Mouse (Mus musculus) lung, adult 2 months (tissue): ENCODE data around the gene Agpat4.

Experiments
- CTCF ChIP-seq: fragments of 200-500 bp; IDR thresholded peaks from 2 replicates; pipeline ENCODE4 v1.5.1; 2011; ENCODE audit warnings: mild to moderate bottlenecking, low read length, control low read depth; ENCODE audit not compliant: insufficient read depth
- POLR2A ChIP-seq: fragments of 200-500 bp; IDR thresholded peaks from 2 replicates; pipeline ENCODE4 v1.6.1; 2011; ENCODE audit warnings: low read depth, mild to moderate bottlenecking, control low read depth, low read length, borderline replicate concordance; ENCODE audit errors: extremely low read depth

- TF ChIP-seq CTCF (no peak), POLR2A (no peak)
Measured at GRCm38 (mm10) chr17:12256142-12256541, 137.6 kb downstream of the Agpat4 start.
